Mouse (Mus musculus): Measurements from ENCODE around the gene Cpm. TPM values are rescaled to one million over a fixed set of nuclear protein-coding genes. Genes with fewer than 3 reads are reported as not detected.

Gene Cpm
- polyA plus RNA-seq, 1 experiment from 2014 or later, result 23.5 TPM

DNA sequence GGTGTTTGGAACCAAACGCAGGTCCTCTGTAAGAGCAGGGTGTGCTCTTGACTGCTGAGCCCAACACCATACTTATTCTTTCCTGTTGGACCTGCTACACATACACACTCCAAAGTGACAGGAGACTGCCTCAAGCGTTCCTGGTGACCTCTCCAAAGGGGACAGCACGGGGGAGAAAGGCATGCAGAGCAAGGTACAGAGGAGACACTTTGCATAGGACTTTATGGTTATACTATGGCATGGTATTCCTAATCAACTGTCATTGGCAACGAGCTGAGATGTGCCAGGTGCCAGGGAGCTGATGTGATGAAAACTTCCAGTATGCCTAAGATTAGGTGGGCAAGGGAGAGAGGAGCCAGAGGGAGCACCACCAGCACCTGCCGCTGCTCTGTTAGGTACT, 107.3 kb downstream of the Cpm start:
- Histone ChIP-seq H3K9me3 (ENCODE audit: low read depth, low read length) (no peaks in the 10 kb centered on the region), H3K9ac (no peak overlapping the region), H3K4me3 (ENCODE audit: low read depth, low read length) (no peak overlapping the region), H3K4me2 (no peak overlapping the region), H3K27me3 (ENCODE audit: insufficient read depth, low read length) (no peaks in the 10 kb centered on the region), H3K27ac (ENCODE audit: low read depth) (no peak overlapping the region), H3K4me1 (ENCODE audit: insufficient read depth) (no peaks in the 10 kb centered on the region), H3K36me3 (ENCODE audit: insufficient read depth) (peaks cover 42% of the 10 kb centered on the region)
- TF ChIP-seq CTCF (IDR thresholded peaks at IDR 0.05; ENCODE audit: low read depth), result no peak
- 91% methylated on average over 5 of the region's 5 CpGs for WGBS
- DNase-seq (no peak), ATAC-seq (ENCODE audit: insufficient read depth) (no peak)

Other genes with a start within 250 kb of the Cpm start
- gene Cpsf6, start 249.5 kb upstream of the Cpm start, polyA plus RNA-seq (2014; fragmentation: Nextera tagmentation; extraction: Ambion mirVana), result 186 and 201 TPM in 2 replicates
- 49.1 and 50.5 TPM in 2 replicates for gene Mdm2, start 81.3 kb downstream of the Cpm start, polyA plus RNA-seq (2014; fragmentation: Nextera tagmentation; extraction: Ambion mirVana)
- gene Slc35e3, start 116.9 kb downstream of the Cpm start, polyA plus RNA-seq (2014; fragmentation: Nextera tagmentation; extraction: Ambion mirVana), result 16.4 and 16.7 TPM in 2 replicates
- 96.3 and 96.6 TPM in 2 replicates for gene Nup107, start 163.2 kb downstream of the Cpm start, polyA plus RNA-seq (2014; fragmentation: Nextera tagmentation; extraction: Ambion mirVana)
- gene Rap1b, start 216.5 kb downstream of the Cpm start, polyA plus RNA-seq (2014; fragmentation: Nextera tagmentation; extraction: Ambion mirVana), result 214 and 220 TPM in 2 replicates